Mouse (Mus musculus) heart, embryonic 14.5 days (tissue): Measurements from ENCODE around the gene Hyal3. TPM values are rescaled to one million over a fixed set of nuclear protein-coding genes. Genes with fewer than 3 reads are reported as not detected.
"Not testable (repeated sequence)": the region's sequence is repeated elsewhere in the genome, so short reads cannot be mapped to it uniquely, and the experiment has no call there.

Experiments used
- ATAC-seq: fragments of 200-750 bp; cut with Nextera tagmentation; 2 replicates; pipeline ENCODE4 v1.8.0; 2017; ENCODE audit warnings: low read depth, moderate TSS enrichment; ENCODE audit not compliant: insufficient number of reproducible peaks, insufficient read depth, low FRiP score
- H3K27ac ChIP-seq, 2 experiments: fragments of 200-500 bp in 1 of 2; fragments of 300-500 bp in 1 of 2; sonication (generic) in 1 of 2; replicated peaks in 1 of 2; 2 replicates each; pipeline ENCODE4 v1.5.1; 2012 to 2014; ENCODE audit warnings: low read depth in 2 of 2, low read length in 2 of 2, control low read depth in 1 of 2, mild to moderate bottlenecking in 1 of 2, mixed read lengths in 1 of 2; ENCODE audit not compliant: control insufficient read depth in 1 of 2, insufficient read depth in 1 of 2
- H3K27me3 ChIP-seq: fragments of 300-500 bp; sonication (generic); 2 replicates; pipeline ENCODE4 v1.6.1; 2014; ENCODE audit warnings: mild to moderate bottlenecking, low read length, control low read depth; ENCODE audit not compliant: control insufficient read depth, insufficient read depth
- H3K36me3 ChIP-seq: fragments of 300-500 bp; sonication (generic); 2 replicates; pipeline ENCODE4 v1.6.1; 2014; ENCODE audit warnings: mild to moderate bottlenecking, control low read depth, low read length, mixed read lengths; ENCODE audit not compliant: control insufficient read depth, insufficient read depth
- H3K4me1 ChIP-seq, 2 experiments: fragments of 200-500 bp in 1 of 2; fragments of 300-500 bp in 1 of 2; sonication (generic) in 1 of 2; 2 replicates each; pipeline ENCODE4 v1.6.1; 2012 to 2014; ENCODE audit warnings: low read length in 2 of 2, control low read depth in 1 of 2, mixed read lengths in 1 of 2; ENCODE audit not compliant: control insufficient read depth in 2 of 2, insufficient read depth in 2 of 2
- H3K4me2 ChIP-seq: fragments of 300-500 bp; sonication (generic); 2 replicates; pipeline ENCODE4 v1.6.1; 2014; ENCODE audit warnings: mild to moderate bottlenecking, low read length
- H3K4me3 ChIP-seq, 2 experiments: fragments of 200-500 bp in 1 of 2; fragments of 300-500 bp in 1 of 2; sonication (generic) in 1 of 2; 2 replicates each; pipeline ENCODE4 v1.5.1; 2012 to 2014; ENCODE audit warnings: low read length in 2 of 2, mild to moderate bottlenecking in 2 of 2, control low read depth in 1 of 2, low read depth in 1 of 2, moderate library complexity in 1 of 2; ENCODE audit not compliant: control insufficient read depth in 1 of 2, insufficient read depth in 1 of 2
- H3K9ac ChIP-seq: fragments of 300-500 bp; sonication (generic); 2 replicates; pipeline ENCODE4 v1.6.1; 2014; ENCODE audit warnings: mild to moderate bottlenecking, low read length
- H3K9me3 ChIP-seq: fragments of 300-500 bp; sonication (generic); 2 replicates; pipeline ENCODE4 v1.6.1; 2016; ENCODE audit warnings: low read length, control low read depth; ENCODE audit not compliant: control insufficient read depth
- WGBS: fragments of 180-500 bp; shearing (Covaris S2); extraction: QIAGEN DNeasy Blood & Tissue Kit; methylation state at CpG from one replicate; pipeline ENCODE4 v1.1.7; 2014; 5-methylcytosine and 5-hydroxymethylcytosine counted together
- polyA plus RNA-seq: library from polyadenylated mRNA; unstranded; fragments of >200 nt; fragmentation: Nextera tagmentation; extraction: Ambion mirVana; gene quantifications from 2 replicates; pipeline ENCODE4 v1.2.1, GENCODE M21; 2014

Hyal3 gene
- polyA plus RNA-seq, 1 experiment from 2014 or later: 0.53 TPM

- H3K4me3 ChIP-seq: peak overlapping the region; percentile 79 to 87
- H3K36me3 ChIP-seq: peaks cover 44% of the 10 kb centered on the region
- no peak for ATAC-seq
- peak overlapping the region; percentile 96 for H3K4me2 ChIP-seq
- H3K27me3 ChIP-seq: peaks cover 4% of the 10 kb centered on the region
- peak overlapping the region; percentile 96 for H3K9ac ChIP-seq
- H3K27ac ChIP-seq: peak overlapping the region; percentile 97 to 99
- whole genome bisulfite sequencing: 19% methylated on average over 2 of the region's 2 CpGs
- no peaks in the 10 kb centered on the region for H3K9me3 ChIP-seq
- peaks cover 22 to 42% of the 10 kb centered on the region in 2 experiments for H3K4me1 ChIP-seq
Observed at GRCm38 (mm10) chr9:107555701-107556100, 24.9 kb upstream of the Hyal3 start.

- ATAC-seq: no peak
- Histone ChIP-seq H3K9me3 (no peaks in the 10 kb centered on the region), H3K27me3 (no peaks in the 10 kb centered on the region), H3K36me3 (peaks cover 50% of the 10 kb centered on the region), H3K4me1 (peaks cover 17 to 36% of the 10 kb centered on the region in 2 experiments), H3K4me3 (peak overlapping the region; percentile 22 to 79), H3K9ac (peak overlapping the region; percentile 96), H3K4me2 (peak overlapping the region; percentile 96), H3K27ac (peak overlapping the region in 1 of 2 experiments; percentile 99; a peak in 1 of 4 replicates)
- WGBS: 56% methylated on average over 3 of the region's 3 CpGs
Observed at GRCm38 (mm10) chr9:107556346-107556745, 24.3 kb upstream of the Hyal3 start.

- WGBS: under 1% methylated on average over 46 of the region's 46 CpGs
- ATAC-seq: peak; percentile 83
- H3K36me3 ChIP-seq: peaks cover 71% of the 10 kb centered on the region
Observed at GRCm38 (mm10) chr9:107563029-107563581, 17.5 kb upstream of the Hyal3 start, which contains the start of gene Tusc2. Gene Tusc2, plus strand, starts transcription at chr9:107563255.

GRCm38 (mm10) chr9:107565556-107565955 is 15.1 kb upstream of the Hyal3 start:
- Histone ChIP-seq H3K27ac (peak overlapping the region in 1 of 2 experiments; percentile 92; a peak in 2 of 4 replicates), H3K4me2 (peak overlapping the region; percentile 21), H3K36me3 (peaks cover 52% of the 10 kb centered on the region), H3K4me1 (peaks cover 27 to 50% of the 10 kb centered on the region in 2 experiments)
- WGBS: 47% methylated on average over 5 of the region's 5 CpGs
- ATAC-seq, H3K27me3 ChIP-seq, H3K9me3 ChIP-seq, H3K4me3 ChIP-seq, H3K9ac ChIP-seq: not testable (repeated sequence)

More at GRCm38 (mm10) chr9:107563029-107563581, 17.5 kb upstream of the Hyal3 start, which contains the start of gene Tusc2:
- Histone ChIP-seq H3K27me3 (no peaks in the 10 kb centered on the region), H3K9me3 (no peaks in the 10 kb centered on the region), H3K27ac (peak within 1 kb of the TSS; percentile 34 to 69; a peak in 3 of 4 replicates), H3K4me2 (peak within 1 kb of the TSS; percentile 88), H3K9ac (peak within 1 kb of the TSS; percentile 86), H3K4me1 (peaks cover 17 to 38% of the 10 kb centered on the region in 2 experiments), H3K4me3 (peak within 1 kb of the TSS; percentile 72 to 75)

- H3K27ac ChIP-seq: peak overlapping the region; percentile 75 to 92
- WGBS: 46% methylated on average over 15 of the region's 15 CpGs
- H3K9me3 ChIP-seq: no peaks in the 10 kb centered on the region
- no peak overlapping the region for H3K4me3 ChIP-seq
- no peak for ATAC-seq
- H3K36me3 ChIP-seq: peaks cover 52% of the 10 kb centered on the region
- peaks cover 33 to 56% of the 10 kb centered on the region in 2 experiments for H3K4me1 ChIP-seq
- peak overlapping the region; percentile 97 for H3K4me2 ChIP-seq
- 0 out of 2 replicates have a peak overlapping the region, but pooled peaks have one; percentile 35 for H3K9ac ChIP-seq
- no peaks in the 10 kb centered on the region for H3K27me3 ChIP-seq
Observed at GRCm38 (mm10) chr9:107566041-107566709, 14.4 kb upstream of the Hyal3 start.

GRCm38 (mm10) chr9:107566855-107567254 is 13.8 kb upstream of the Hyal3 start:
- Histone ChIP-seq H3K9me3 (no peaks in the 10 kb centered on the region), H3K27me3 (no peaks in the 10 kb centered on the region), H3K36me3 (peaks cover 52% of the 10 kb centered on the region), H3K4me3 (no peak overlapping the region), H3K27ac (peak overlapping the region; percentile 87 to 92), H3K9ac (no peak overlapping the region), H3K4me2 (peak overlapping the region; percentile 97), H3K4me1 (peaks cover 38 to 61% of the 10 kb centered on the region in 2 experiments)
- WGBS: 54% methylated on average over 3 of the region's 3 CpGs
- ATAC-seq: peak; percentile 42; the same call in 1 of the 2 replicates

- WGBS: 8% methylated on average over 18 of the region's 18 CpGs
- peaks cover 38 to 61% of the 10 kb centered on the region in 2 experiments for H3K4me1 ChIP-seq
Observed at GRCm38 (mm10) chr9:107567702-107568319, 12.8 kb upstream of the Hyal3 start, which contains the start of gene Hyal2. Gene Hyal2, plus strand, starts transcription at chr9:107567945.

More at GRCm38 (mm10) chr9:107567702-107568319, 12.8 kb upstream of the Hyal3 start, which contains the start of gene Hyal2:
- Histone ChIP-seq H3K27ac (peak within 1 kb of the TSS; percentile 87 to 92), H3K36me3 (peaks cover 54% of the 10 kb centered on the region), H3K9ac (peak within 1 kb of the TSS; percentile 92), H3K4me2 (peak within 1 kb of the TSS; percentile 97), H3K27me3 (no peaks in the 10 kb centered on the region), H3K4me3 (peak within 1 kb of the TSS; percentile 77 to 88), H3K9me3 (no peaks in the 10 kb centered on the region)
- no peak for ATAC-seq
